Mouse (Mus musculus) ovary, adult 18-20 months (tissue): ENCODE data around the gene Itga1.

Experiments
- DNase-seq: peaks from one replicate; pipeline ENCODE4 v3.0.0; 2022; ENCODE audit warnings: low spot score, mixed read lengths

The Itga1 gene

DNA sequence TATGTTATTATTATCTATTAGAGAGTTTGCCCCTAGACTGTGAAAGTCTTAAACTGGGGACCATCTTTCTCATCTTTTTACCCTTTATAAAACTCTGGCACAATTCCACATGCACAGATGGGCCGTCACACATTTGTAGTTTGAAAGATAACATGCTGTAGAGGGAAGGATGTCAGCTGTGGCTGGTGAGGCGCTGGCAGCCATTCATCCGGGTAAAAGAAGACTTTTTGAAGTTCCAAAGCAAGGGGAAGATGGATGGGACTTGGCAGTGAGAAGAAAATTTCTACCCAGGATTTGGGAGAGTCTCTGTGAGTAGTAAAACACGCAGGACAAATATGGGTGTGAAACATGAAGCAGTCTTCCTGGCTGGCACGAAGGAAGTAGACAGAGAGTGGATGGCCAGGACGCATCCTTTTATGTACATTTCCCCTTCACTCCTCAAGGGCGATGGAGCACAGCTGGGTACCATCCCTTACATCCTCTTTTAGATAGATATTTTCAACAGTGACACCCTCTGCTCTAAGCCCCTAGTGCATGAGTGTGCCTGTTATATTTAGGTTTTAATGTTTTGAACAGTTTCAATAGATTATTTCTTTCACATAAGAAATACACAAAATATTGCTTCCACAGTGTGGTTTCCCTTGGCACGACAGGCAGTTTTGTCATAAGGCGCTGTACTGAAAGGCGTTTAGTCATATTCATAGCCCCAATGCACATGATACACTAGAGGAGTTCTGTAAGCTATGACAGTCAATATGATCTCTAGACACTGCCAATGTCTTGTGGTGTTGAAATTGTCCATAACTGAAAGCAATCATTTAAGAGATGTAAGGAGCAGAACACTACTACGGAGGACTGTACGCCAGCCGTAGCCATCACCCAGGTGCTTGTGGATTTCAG, 50.9 kb downstream of the Itga1 start:
- no peak for DNase-seq

DNA sequence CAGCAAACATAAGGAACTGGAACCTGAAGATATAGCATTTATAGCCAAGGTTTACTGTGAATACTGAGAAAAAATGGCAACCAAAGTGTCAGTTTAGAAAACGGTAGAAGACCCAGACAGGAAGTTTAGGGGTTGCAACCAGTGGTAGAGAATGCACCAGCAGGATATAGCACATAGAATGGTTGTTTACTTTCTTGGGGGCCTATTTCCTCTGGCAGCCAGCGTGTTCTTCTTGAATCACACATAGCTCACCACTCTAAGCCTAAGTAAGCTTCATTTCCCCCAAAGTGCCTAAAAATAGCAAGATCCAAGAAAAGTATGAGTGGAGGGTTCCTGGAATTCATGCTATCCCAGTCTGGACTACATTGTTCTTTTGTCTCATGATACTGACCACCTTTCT, 59.1 kb downstream of the Itga1 start:
- DNase-seq = no peak

DNA sequence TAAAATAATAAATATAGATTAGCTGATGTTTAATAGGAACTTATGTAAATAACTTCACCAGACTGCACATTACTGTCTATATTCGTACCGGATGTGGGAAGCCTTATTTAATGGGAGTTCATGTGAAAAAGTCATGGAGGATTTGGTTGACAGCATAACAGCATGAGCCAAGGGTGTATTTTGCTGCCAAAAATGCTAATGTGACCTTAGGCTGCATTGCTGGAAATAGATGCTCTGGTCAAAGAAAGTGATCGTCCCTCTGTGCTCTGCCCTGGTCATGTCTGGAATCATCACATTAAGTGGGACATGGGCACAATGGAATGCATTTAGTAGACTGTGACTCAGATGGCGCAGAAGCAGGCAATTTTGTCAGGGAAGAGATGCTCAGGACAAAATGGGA, 64.5 kb downstream of the Itga1 start:
- no peak for DNase-seq

DNA sequence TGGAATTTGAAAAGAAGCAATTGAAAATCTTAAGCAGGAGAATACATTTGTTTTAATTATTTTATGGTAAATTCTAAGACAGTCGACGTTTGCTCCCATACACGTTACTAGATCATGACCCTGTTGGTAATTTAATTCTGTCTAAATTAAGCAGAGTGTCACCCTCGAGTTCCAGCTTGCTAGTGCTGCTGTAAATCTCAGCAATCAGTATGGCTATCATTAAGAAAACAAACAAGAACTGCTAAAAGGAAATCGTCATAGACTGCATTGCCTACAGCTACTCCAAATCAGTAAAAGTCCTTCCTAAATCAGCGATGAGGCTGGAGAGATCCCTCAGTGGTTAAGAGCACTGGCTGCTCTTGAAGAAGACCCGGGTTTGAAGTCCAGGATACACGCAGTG, 66.4 kb downstream of the Itga1 start:
- no peak for DNase-seq

DNA sequence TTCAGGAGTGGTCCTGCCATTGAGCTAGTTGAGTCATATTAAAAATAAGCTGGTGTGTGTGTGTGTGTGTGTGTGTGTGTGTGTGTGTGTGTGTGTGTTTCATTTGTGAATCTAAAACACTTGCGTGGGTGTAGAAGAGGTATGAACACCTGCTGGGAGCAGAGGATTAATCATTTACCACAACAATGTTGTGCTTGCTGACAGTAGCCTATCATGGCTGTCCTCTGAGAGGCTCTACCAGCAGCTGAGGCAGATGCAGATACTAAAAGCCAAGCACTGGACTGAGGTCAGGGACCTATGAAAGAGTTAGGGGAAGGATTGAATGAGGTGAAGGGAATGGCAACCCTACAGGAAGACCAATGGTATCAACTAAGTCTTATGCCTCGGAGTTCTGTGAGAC, 68.6 kb downstream of the Itga1 start:
- DNase-seq = no peak

DNA sequence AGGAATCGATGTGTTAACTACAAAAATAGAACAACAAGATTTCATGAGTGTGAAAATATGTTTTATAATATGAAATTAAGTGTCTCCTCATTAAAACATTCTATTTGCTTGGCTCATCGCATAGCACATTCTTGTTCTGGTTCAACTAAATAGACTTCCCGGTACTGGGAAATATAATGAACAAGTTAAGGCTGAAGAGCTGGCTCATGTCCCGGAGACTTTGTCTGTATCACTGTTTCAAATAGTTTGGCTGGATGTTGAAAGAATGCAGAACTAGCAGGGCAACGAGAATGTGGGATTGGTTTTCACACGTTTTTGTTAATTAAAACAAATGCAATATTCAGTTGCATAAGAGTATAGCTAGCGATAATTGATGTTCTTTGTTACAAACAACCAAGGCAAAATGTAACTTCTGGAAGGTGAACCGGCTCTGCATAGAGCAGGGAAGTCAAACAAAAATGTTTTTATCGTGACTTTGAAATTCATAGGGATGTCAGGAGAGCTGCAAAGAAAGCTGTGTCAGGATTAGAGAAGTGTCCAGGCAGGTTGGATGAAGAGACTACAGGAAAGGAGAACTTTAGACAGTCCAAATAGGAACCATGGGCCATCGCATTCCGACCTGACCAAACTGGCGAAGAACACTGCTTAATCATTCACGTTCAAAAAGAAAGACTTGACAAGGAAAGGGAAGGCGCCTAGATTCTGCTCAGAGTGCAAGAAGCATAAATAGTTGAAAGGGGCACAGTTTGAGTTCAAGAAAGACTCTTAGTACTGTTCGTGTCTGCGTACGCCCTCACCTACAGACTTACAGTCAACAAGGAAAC, 70.4 kb downstream of the Itga1 start:
- no peak for DNase-seq

DNA sequence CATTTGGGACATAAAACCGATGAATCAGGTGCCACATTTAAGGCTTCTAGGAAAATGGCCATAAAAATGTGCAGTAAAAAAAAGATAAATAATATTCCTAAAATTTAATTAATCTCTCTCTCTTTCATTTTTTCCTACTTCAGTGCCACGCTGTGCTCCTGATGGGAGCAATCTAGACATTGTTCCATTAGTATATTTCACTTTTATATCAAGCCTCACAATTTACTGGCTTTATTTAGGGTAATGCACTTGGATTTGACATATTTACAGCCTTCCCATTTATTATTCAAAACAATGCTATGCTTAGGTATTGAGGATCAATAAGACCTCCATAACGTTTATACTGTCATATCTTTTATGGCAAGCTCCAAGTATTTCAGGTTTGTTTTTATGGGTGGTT, 76.4 kb downstream of the Itga1 start:
- DNase-seq = no peak

DNA sequence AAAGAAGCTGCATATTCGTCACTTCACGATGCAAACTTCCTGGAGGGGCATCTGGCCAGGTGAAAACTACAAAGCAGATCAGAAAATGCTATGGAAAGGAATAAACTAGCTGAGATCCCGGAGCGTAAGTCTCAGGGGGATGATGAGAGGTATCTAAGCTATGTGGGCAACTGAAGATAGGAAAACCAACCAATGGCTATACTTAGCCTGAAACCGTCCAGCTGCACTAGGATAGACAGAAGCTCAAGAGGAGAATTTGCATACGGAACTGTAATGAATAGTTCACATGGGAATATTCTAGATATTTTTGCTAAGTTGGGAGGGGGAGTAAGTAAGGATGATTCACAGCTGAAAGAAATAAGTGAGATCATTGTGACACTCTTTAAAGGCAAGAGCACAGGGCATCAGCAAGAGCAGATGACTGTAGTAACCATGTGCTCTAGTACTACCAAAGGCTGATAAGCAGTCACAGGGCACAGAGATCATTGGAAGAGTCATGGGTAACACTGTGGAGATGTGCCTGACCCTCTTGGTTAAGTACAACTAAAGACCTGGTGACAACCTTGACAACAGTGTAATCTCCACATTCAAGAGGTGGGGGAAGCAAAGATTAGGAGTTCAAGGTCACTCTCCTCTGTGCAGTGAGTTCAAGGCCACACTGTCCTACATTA, 79.5 kb downstream of the Itga1 start:
- no peak for DNase-seq

DNA sequence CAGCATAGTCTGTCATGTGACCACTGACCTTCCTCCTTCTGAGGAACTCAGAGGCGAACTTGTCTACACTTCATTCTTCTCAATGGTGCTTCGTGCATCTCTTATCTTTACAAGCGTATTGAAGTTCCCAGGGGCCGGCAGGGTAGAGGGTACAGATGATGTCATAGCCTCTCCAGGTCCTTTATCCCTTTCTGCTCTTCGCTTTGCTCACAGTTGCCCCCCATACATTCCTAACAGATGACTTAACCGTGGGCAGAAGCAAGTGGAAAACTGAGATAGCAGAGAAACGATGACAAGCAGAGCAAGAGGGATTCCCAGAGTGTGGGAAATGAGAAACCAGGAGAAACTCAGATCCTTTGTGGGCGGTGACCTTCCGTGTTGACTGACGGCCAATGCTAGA, 80.4 kb downstream of the Itga1 start:
- DNase-seq = no peak

DNA sequence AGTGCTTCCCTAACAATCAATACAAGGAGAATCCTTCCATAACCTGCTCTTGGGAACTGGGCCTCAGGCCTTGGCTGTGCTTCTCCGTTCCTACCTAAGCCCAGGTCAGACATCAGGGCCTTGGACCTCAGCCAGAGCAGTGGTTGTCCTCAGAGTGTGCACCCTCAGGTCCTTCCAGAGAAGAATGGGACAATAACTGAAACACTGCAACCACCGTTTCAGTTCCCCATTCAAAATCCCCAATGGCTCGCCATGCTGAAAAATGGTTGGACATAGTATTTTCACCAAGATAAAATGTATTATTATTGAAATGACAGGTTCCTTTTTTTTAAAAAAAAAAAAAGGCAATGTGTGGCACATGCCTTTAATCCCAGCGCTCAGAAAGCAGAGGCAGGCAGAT, 81.0 kb downstream of the Itga1 start:
- no peak for DNase-seq

DNA sequence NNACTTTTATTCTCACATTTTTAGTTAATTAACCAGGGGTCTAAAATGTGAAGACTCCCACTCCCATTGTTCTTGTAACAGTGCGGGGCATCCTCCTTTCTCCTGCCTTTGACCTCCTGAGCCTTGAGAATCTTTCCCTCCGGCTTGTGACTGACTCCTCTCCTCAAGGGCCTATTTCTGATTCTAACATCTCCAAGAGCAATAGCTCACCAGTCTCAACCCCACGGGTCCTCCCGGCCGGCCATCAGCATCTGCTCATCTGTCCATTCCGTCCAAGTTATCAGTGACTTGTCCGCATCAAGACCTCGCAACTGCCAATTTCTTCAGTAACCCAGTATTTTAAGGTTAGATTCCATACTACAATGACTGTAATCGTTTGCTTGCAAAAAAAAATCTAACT, 84.2 kb downstream of the Itga1 start:
- no peak for DNase-seq

DNA sequence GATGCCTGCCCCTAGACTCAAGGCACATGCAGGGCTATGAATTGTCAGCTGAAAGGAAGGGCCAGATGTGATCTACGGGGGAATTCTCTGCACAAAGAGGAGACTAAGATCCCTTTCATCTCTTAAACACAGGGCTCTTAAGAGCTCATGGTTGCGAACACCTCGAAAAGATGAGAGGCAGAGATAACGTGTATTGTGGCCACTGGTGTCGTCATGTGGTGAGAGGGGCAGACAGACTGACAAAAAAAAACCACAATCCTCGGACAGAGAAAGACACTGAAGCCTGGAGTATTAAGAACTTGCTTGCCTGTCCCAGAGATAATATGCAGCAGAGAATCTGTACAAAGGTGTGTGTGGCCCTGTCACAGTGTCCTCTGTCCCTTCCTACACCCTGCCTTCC, 90.2 kb downstream of the Itga1 start:
- no peak for DNase-seq

DNA sequence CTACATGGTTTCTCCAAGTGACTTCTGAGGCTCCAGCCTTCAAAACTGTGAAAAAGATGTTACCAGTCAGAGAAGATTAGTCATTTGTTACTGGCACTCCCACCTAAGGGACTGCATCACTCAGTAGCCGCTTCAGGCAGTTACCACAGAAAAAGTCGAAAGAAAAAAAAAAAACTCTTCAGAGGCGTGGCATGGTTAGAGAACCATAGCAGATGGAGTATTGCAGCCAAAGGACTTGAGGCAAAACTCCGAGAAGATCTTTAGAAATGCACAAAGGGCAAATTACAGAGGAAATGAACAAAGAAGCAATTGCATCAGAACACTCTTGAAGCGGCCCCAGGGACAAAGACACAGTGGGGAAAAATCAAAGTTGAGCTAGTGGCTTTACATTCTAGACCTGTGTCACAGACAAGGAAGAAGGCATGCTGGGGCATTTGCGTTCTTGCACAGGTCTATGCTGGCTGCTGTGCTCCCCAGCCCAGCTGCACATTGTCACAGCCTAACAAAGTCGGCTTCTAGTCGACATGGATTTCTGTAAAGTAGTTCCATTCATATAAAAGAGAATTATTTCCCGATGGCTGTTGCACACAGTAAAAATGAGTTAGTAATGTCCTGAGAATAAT, 95.4 kb downstream of the Itga1 start:
- no peak for DNase-seq

DNA sequence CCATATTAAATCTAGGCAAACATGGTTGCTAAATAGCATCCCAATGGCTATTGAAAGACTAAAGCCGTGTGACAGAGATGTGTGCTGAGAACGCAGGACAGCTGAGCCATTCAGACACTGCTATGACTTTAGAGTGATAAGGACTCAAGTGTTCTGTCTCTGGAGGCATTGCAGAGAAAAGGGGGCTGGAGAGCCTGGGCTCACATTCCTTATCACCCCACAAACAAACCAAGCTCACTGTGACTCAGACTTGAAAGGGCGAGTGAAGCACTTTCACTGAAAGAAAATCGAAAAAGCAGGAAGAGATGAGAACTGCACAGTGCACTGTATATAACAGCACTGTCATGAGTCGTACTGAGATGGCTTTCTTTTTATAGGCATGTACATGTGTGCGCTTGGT, 96.4 kb downstream of the Itga1 start:
- no peak for DNase-seq

DNA sequence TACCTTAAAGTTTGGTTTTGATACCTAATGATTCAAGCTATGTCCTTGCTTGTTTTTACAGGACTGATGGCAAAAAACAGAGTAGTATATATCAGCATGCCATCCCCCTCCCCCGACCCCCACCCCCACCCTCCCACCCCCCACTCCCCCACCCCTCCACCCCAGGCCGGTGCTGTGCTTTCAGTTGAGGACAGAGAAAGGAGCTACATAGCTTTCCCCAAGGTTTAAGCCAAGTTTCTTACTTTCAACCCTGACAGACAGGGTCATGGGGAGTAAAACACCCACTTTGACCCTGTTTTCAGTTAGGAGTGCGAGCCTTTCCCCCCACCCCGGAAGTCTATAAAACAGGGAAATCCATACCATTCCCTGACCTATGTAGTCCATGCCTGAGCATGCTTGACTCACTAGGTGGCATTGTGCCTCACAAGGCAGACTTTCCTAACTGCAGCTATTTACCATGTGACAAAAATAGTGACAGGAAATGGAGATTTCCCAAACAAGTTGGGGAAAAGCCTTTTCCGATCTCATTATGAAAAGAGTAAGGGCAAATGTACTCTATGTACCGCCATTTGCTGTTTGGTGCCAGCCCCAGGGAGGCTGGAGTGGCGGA, 98.2 kb downstream of the Itga1 start:
- no peak for DNase-seq

DNA sequence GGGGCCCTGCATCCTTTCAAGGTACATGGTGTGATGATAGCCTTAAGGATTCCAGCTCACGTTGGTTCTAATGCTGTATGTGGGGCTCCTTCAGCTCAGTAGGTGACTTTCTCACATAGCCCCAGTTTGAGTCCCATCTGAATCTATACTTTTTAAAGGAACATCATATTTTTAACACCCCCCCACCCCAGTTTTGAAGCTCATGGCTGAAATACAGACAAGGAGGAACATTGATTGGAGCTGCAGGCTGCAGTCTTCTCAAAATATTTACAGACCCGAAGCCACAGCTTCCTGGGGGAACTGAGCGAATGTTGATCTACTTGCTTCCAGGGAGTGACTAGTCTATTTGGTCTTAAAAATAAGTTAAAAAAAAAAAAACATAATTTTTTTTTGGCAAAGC, 98.9 kb downstream of the Itga1 start:
- DNase-seq = no peak

DNA sequence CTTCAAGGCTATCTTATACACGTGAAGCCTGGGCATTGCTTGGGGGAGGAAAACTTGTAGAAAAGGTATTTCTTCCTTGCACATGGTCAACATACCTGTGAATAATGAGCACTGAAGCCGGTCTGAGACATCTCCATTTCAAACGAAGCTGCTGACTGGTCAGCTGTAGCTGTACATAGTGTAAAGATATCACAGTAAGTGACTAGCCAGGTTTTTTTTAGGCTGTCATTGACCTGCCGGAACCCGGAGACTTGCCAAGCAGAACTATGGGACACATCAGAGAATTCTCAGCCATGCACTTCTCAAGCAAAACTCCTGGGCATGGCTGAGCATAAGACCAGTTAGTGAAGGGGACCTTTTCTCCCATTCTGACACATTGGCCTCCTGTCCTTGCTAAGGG, 99.6 kb downstream of the Itga1 start:
- no peak for DNase-seq

DNA sequence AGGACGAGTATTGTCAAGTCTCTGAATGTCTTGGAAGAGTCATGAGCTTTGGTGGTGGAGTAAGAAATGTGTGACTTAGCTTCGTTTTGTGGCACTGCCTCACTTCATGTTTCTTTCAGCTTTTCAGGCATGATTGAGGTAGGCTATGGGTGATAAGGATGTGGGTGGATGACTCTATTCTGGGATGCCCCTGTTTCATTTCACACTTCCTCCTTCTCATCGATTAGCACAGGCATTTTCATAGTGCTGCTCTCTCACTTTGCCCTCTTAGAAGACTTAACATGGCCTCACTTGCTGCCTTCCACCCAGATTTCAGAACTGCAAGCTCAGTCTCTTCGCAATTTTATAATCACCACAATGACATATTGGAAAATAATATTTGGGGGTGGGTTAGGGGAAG, 102.2 kb downstream of the Itga1 start:
- no peak for DNase-seq

DNA sequence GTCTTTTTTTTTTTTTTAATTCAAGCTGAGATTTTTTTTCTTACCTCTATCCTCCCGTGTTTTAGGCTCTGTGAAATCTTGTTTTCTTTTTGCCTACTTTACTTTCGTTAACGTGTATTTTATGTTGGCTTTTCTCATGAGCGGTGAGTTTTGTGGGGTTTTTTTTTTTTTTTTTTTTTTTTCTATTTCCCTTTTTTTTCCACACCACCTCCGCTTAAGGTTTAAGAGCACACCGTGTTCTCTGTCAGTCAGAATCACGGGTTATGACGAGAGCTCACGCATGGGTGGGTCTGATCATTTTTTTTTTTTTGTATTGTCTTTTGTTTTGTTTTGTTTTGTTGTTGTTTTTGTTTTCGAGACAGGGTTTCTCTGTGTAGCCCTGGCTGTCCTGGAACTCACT, 103.7 kb downstream of the Itga1 start:
- DNase-seq = no peak

DNA sequence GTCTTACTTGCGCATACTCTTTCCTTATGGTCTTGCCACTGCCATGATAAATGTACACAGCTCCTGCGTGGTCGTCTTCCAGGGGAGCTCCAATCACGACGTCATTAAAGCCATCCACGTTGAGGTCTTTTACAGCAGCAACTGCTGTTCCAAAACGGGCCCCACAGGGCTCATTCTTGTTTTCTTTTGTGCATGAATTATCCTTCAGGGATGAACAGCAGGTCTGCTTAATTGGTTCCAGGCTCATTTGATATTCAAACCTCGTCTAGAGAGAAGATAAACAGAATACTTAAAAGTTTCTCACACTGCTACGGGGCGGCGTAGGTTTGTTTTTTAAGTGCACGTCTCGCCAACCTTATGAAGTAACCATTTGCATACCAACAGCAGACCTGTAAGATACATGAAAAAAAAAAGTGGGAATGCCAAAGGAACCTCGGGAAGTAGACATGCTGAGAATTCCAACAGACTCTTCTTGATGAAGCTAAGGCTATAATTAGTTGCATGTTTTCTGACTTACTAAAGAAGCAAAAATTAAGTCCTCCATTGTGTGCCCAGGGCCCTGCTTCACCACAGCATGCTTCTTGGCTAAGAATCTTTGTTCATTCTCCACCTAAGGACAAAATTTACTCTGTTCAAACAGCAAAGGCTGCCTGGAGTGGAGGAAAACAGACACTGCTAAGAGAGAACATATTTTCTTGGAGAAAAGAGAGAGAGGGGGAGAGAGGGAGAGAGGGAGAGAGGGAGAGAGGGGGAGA, 109.3 kb downstream of the Itga1 start:
- DNase-seq = no peak

DNA sequence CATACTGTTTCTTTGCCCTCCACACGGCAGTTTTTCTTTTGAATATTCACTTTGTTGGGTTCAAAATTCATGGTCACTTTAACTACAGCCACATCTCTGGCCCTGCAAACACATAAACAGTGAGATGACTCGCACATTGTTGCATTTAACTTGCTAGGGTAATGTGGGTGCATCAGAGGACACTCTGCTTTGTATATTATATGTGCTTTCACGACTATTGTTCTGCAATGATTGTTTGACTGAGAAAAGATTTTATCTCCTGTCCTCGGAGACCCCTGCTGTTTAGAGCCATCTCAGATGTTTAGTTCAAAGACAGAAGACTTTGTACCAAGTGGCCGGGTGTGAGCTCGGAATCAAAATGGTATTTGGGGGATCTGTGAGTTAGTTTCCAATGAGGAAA, 114.1 kb downstream of the Itga1 start:
- no peak for DNase-seq
